Mouse (Mus musculus): Measurements from ENCODE around the gene Slc35b4.

Gene Slc35b4

DNA sequence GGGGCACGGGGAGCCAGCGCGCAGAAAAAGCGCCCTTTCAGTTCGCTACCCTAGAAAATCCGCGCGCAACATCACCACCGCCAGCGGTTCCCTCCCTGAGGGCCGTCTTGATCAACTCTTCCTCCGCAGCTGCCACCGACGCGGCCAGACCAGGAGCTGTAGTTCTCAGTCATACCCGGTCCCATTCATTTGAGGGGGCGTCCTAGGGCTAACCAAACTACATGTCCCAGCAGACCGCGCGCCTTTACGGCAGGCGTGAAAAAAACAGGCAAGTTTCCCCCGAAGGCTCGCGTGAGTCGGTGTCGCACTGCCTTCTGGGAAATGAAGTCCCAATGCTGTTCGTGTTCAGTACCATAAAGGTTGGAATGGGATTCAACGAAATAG lies at the start of gene Slc35b4:
Gene Slc35b4, minus strand, starts transcription at position 248 of the 384 bp plus-strand sequence.
- DNase-seq (ENCODE audit: low read depth, low spot score): peak; percentile 100

GRCm38 (mm10) chr6:34225004-34225599 lies 48.2 kb upstream of the Slc35b4 start:
- no peak for DNase-seq (ENCODE audit: low read depth, low spot score)

- DNase-seq (ENCODE audit: low read depth, low spot score): no peak
These were observed 39.8 kb upstream of the Slc35b4 start for GRCm38 (mm10) chr6:34216450-34217319.

DNA sequence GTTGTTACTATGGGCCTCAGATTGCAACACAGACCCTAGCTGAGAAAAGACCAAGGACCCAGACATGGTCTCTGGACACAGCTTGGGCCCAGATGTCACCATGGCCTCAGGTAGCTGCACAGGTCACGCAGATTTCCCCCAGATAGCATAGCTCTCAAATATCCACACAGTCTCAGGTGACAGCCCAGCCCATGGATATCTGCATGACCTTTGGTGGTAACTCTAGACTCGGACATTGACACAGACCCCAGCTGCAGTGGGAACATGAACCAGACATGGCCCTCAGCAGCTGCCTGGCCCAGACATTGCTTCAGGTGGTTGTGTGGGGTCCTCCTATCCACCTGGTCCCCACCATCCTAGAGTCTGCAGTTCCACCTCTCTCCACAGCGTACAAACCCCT lies 28.8 kb upstream of the Slc35b4 start:
- DNase-seq (ENCODE audit: low read depth, low spot score): no peak

- peak; percentile 81 for DNase-seq (ENCODE audit: low read depth, low spot score)
These were observed 28.2 kb upstream of the Slc35b4 start for GRCm38 (mm10) chr6:34204971-34205572.

GRCm38 (mm10) chr6:34203503-34203902 lies 26.6 kb upstream of the Slc35b4 start:
- no peak for DNase-seq (ENCODE audit: low read depth, low spot score)

DNA sequence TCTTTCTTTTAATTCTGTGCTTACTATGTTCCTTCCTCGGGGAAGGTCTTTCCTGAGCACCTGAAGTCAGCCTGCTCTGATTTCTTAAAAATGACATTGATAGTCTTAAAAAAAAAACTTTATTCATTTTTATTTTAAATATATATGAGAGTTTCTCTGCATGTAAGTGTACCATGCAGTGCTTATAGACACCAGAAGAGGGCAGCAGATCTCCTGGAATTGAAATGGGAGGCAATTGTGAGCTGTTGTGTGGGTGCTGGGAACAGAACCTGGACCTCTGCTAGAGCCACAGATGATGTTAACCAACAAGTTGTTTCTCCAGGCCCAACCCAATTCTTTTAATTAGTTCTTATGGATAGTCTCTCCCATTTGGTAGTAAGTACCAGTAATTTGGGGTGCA lies 18.1 kb upstream of the Slc35b4 start:
- DNase-seq (ENCODE audit: low read depth, low spot score): no peak

DNA sequence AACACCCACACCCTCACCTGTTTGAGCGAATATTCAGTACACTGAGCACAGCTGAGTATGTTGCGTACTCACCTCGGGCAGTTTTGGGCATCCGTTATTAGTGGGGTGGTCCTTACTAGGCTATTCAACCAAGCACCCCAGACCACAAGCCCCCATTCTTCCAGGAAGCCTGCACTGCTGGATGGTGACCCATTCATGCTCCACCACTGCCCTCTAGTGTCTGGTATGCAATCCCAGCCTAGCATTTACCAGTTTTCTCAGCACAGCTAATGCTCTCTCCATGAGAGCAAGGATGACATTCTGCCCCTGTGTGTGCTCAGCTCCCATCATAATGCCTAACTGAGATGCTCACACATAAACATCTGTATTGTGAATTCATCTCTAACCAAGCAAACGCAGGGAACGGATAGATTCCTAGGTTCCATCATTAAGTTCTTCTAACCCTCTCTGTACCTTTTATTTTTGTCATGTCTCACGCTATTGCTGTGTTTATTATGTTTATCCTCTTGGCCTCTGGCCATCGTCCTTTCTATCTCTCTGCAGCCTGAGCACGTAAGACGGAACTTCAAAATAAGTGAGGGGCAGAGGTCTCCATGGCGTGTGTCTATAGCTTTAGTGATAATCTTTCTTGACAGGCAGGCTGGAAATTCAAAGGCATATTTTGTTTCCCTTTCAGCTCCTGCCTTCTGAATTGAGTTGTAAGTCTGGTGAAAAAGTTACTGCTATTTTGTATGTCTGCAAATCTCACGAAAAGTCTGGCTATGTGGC lies 17.0 kb upstream of the Slc35b4 start:
- DNase-seq (ENCODE audit: low read depth, low spot score): peak; percentile 81

GRCm38 (mm10) chr6:34191401-34191800 lies 14.5 kb upstream of the Slc35b4 start:
- no peak for DNase-seq (ENCODE audit: low read depth, low spot score)

DNA sequence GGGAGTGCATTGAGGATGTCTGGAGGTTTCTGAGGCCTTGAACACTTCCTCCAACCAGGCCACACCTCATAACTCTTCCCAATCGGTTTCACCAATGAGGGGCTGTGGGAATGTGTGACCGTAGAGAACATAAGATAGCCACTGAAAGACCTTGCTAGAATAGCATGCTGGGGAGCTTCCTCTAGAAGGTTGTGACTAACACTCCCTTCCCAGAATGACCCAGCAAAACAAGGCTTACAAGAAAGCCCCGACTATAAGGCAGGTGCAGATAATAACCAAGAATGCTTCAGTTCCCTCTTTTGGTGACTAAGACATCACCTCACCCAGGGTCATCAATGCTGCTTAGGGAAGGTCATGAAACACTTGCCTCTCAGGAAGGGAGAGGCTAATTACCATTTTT lies 12.6 kb upstream of the Slc35b4 start:
- no peak for DNase-seq (ENCODE audit: low read depth, low spot score)

- peak; percentile 38 for DNase-seq (ENCODE audit: low read depth, low spot score)
These were observed 11.2 kb upstream of the Slc35b4 start for GRCm38 (mm10) chr6:34187986-34188599.

DNA sequence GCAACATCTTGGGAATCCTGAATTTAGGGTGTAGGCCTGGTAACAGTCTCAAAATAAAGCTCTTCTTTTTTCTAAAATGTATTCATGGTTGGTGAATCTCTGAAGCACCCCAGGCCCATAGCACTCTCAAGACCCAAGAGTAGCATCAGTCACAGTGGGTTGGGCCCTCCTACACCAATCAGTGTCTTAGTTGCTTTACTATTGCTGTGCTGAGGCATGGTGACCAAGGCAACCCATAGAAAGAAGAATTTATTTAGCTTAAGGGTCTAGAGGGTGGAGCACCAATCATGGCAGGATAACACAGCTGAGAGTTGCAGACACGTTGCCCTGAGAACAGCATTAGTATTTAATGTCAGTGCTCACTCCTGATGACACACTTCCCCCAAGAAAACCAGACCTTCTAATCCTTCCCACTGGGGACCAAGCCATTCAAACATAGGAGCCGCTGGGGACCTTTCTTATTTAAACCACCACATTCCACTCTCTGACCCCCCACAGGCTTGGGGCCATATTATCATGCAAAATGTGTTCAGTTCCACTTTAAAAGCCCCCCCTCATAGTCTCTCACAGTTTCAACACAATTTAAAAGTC lies 10.5 kb upstream of the Slc35b4 start:
- no peak for DNase-seq (ENCODE audit: low read depth, low spot score)

GRCm38 (mm10) chr6:34183326-34183725 lies 6.4 kb upstream of the Slc35b4 start:
- DNase-seq (ENCODE audit: low read depth, low spot score): peak; percentile 15

DNA sequence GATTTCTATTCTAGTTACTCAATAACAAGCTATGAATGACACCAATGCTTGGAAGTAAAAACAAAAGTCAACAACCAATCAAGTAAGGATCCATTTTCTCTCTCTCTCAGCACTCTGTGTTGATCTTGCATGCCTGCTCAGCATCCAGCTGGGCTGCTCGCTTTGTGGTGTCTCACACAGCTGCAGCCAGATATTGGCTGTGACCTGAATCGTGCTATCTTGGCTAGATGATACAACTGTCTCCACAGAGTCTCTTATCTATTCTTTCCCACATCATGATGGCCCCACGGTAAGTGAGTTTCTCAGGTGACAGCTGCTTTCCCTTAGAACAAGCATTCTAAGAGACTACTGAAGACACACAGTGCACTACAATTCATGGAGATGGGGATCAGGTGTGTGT lies 5.0 kb upstream of the Slc35b4 start:
- no peak for DNase-seq (ENCODE audit: low read depth, low spot score)

GRCm38 (mm10) chr6:34179911-34180310 lies 3.0 kb upstream of the Slc35b4 start:
- no peak for DNase-seq (ENCODE audit: low read depth, low spot score)

DNA sequence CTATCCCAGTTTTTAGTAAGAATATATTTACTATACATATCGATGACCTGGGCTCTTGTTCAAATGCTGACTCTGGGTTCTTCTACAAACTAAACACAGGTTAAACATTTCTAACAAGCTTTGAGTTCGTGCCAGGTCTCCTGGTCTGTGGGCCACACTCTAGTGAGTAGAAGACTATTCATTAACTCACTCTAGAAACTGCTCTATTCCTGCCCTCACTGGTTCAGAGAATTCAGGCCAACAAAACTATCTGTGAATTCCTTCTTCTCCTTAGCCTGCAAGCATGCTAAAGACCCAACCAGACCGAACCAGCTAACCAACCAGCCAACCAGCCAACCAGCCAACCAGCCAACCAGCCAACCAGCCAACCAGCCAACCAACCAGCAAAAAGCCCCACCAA lies 2.1 kb upstream of the Slc35b4 start:
- DNase-seq (ENCODE audit: low read depth, low spot score): no peak

GRCm38 (mm10) chr6:34176111-34176863 lies 624 bp downstream of the Slc35b4 start:
- peak; percentile 64 for DNase-seq (ENCODE audit: low read depth, low spot score)

DNA sequence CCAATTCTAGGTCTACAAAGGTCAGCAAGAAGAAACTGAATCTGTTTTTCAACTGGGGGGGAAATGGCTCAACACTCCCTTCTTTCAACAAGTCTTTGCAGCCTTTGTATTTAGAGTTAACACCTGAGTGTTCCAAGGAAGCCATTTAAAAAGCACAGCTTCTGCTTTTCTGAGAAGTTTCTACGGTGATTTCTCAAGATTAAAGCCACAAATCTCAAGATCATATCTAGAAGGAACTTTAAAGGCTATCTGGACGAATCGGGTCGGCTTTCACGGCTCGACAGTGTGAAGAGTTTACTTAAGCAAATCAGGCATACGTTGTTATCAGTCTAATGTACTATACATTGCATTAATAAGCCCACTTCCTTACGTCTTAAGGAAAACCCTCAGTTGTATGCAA lies 2.2 kb downstream of the Slc35b4 start:
- no peak for DNase-seq (ENCODE audit: low read depth, low spot score)

DNA sequence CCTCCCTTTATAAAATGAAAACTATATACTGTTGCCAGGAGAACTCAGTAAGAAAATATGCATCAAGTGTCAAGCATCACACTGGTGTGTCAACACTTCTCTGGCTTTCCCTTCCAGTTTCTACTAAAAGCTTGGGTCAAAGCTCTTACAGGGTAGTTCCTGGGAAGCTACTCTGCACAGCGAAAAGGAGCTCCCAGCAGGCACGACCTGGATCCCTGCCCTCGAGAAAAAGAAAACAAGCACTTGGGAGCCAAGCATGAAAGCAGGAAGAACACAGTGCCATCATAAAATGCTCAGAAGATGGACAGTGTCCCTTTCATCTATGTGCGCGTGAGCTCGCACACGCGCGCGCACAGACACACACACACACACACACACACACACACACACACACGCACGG lies 3.7 kb downstream of the Slc35b4 start:
- no peak for DNase-seq (ENCODE audit: low read depth, low spot score)

- no peak for DNase-seq (ENCODE audit: low read depth, low spot score)
These were observed 5.0 kb downstream of the Slc35b4 start for GRCm38 (mm10) chr6:34171748-34172457.
